In the genomic region with DNA sequence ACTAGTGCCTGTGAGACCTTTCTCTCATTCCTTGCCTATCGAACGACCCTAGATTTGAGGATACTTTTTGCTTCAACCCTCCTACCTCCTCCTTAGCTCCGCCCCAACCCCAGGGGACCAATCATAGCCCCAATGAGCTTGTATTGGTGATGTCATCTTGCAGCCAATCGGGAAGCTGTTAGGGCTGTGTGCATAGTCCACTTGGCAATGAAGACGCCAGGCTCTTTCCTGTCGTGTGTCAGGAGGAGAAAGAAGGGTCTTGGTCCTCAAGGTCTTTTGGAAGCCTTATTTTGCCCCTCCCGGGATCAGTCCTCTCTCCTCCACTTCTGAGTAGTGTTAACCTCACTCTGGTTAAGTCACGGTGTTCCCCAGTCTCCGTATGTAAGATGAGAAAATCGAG, we compare ENCODE assay signal across 8 mouse cellular contexts. TPM values are rescaled to one million over a fixed set of nuclear protein-coding genes. Genes with fewer than 3 reads are reported as not detected.
A peak's percentile ranks its signal among the peaks of the same experiment; 100 is the strongest.
DNase-seq lines count a peak whose midpoint lies in the region; ATAC-seq and TF ChIP-seq lines count a peak whose summit lies in the region.

No protein-coding gene starts in this region.

- ATAC-seq in hindbrain, postnatal 0 days, result peak; percentile 96

- TF ChIP-seq CTCF in hindbrain, postnatal 0 days (IDR thresholded peaks at IDR 0.05; ENCODE audit: low read depth), result no peak
- TF ChIP-seq CTCF in left cerebral cortex, adult 2 months (IDR thresholded peaks at IDR 0.05), result no peak

- intact Hi-C loops in gastrocnemius, postnatal 14 days (cut with DNase I; ENCODE audit: low total_unique reads), result no loop called here
- intact Hi-C loops in left cerebral cortex, adult 2 months (cut with DNase I), result no loop called here

- H3K9me3 ChIP-seq in hindbrain, postnatal 0 days (ENCODE audit: low read length), result no peaks in the 10 kb centered on the region

- peak overlapping the region; percentile 40 for H3K4me2 ChIP-seq in hindbrain, postnatal 0 days (ENCODE audit: low read depth, low read length)

- peak overlapping the region; percentile 4 for H3K4me3 ChIP-seq in hindbrain, postnatal 0 days (ENCODE audit: low read length)
- H3K4me3 ChIP-seq in left cerebral cortex, adult 2 months, result peak overlapping the region; percentile 45

- no peak overlapping the region; the same call in 1 of the 2 replicates for H3K9ac ChIP-seq in hindbrain, postnatal 0 days (replicated peaks; ENCODE audit: low read length)

- DNase-seq in adrenal gland, postnatal 10 days, result peak; percentile 82
- peak; percentile 94 for DNase-seq in embryo, embryonic 10 days (ENCODE audit: low spot score)
- peak; percentile 78 for DNase-seq in gastrocnemius, postnatal 14 days
- DNase-seq in hindbrain, postnatal 0 days (ENCODE audit: low spot score), result peak; percentile 98
- peak; percentile 65 to 71 for DNase-seq in left cerebral cortex, adult 2 months (ENCODE audit: extremely low spot score in 1 of 2, low spot score in 2 of 2)
- peak; percentile 78 to 79 for DNase-seq in lung, postnatal 4 days
- peak; percentile 67 to 71 for DNase-seq in right cerebral cortex, adult 2 months (ENCODE audit: low spot score in 2 of 2)
- no peak for DNase-seq in adipocyte (ENCODE audit: low spot score)

- no peaks in the 10 kb centered on the region for H3K27me3 ChIP-seq in hindbrain, postnatal 0 days (ENCODE audit: insufficient read depth, low read length)

- H3K36me3 ChIP-seq in hindbrain, postnatal 0 days (ENCODE audit: insufficient read depth, low read length), result no peaks in the 10 kb centered on the region

- H3K4me1 ChIP-seq in hindbrain, postnatal 0 days (ENCODE audit: insufficient read depth, low read length), result peaks cover 41% of the 10 kb centered on the region

- H3K27ac ChIP-seq in hindbrain, postnatal 0 days, result peak overlapping the region; percentile 80; the same call in 1 of the 2 replicates
- peak overlapping the region; percentile 74; the same call in 1 of the 2 replicates for H3K27ac ChIP-seq in left cerebral cortex, adult 2 months

- WGBS in hindbrain, postnatal 0 days, result under 1% methylated on average over 10 of the region's 10 CpGs

RNA-seq across cellular contexts. Expression of a gene that starts 11.3 kb away (rescaled TPM):
- 1 to 10 TPM; 5.6 to 9.4 TPM for total RNA-seq in adrenal gland, postnatal 10 days (2021)
- total RNA-seq in gastrocnemius, postnatal 14 days (2021), result 1 to 10 TPM in 1 of 2 experiments, under 1 TPM in 1; 0.94 to 1.2 TPM
- total RNA-seq in hindbrain, postnatal 0 days (2014; rRNA removed), result 116 and 127 TPM in 2 replicates
- 67.2 and 67.6 TPM in 2 replicates for polyA plus RNA-seq in hindbrain, postnatal 0 days (2015; fragmentation: Nextera tagmentation; extraction: Ambion mirVana)
- 100 to 1,000 TPM; 138 to 175 TPM for total RNA-seq in left cerebral cortex, adult 2 months (2021)

RNA-seq across cellular contexts. Expression of a gene that starts 23.7 kb away (rescaled TPM):
- 10 to 100 TPM; 23.0 to 37.4 TPM for total RNA-seq in adrenal gland, postnatal 10 days (2021)
- total RNA-seq in gastrocnemius, postnatal 14 days (2021), result 10 to 100 TPM; 42.5 to 58.1 TPM
- 111 and 122 TPM in 2 replicates for total RNA-seq in hindbrain, postnatal 0 days (2014; rRNA removed)
- polyA plus RNA-seq in hindbrain, postnatal 0 days (2015; fragmentation: Nextera tagmentation; extraction: Ambion mirVana), result 196 and 197 TPM in 2 replicates
- total RNA-seq in left cerebral cortex, adult 2 months (2021), result 100 to 1,000 TPM; 140 to 150 TPM

RNA-seq across cellular contexts. Expression of a gene that starts 50.8 kb away (rescaled TPM):
- 10 to 100 TPM; 22.6 to 27.0 TPM for total RNA-seq in adrenal gland, postnatal 10 days (2021)
- total RNA-seq in gastrocnemius, postnatal 14 days (2021), result not detected
- not detected in 2 replicates for total RNA-seq in hindbrain, postnatal 0 days (2014; rRNA removed)
- not detected in 2 replicates for polyA plus RNA-seq in hindbrain, postnatal 0 days (2015; fragmentation: Nextera tagmentation; extraction: Ambion mirVana)
- not detected for total RNA-seq in left cerebral cortex, adult 2 months (2021)

Comparison
In these comparisons a context has a peak if more than half of its experiments do, and no peak if none do; other contexts are left out.
1. RNA of a gene that starts 11.3 kb away (total RNA-seq): 138 to 175 TPM in left cerebral cortex, adult 2 months and 116 to 127 TPM in hindbrain, postnatal 0 days; 5.6 to 9.4 TPM in adrenal gland, postnatal 10 days and 0.94 to 1.2 TPM in gastrocnemius, postnatal 14 days; every median in the first group is over 10 times any median in the second.
2. RNA of a gene that starts 50.8 kb away (total RNA-seq): 22.6 to 27.0 TPM in adrenal gland, postnatal 10 days; not detected in left cerebral cortex, adult 2 months, not detected in gastrocnemius, postnatal 14 days and not detected in hindbrain, postnatal 0 days; every median in the first group is over 10 times any median in the second.